In genomic region chr17:84736719-84737118, GRCm38 (mm10) we compare ENCODE assay signal across 25 mouse cellular contexts. TPM values are rescaled to one million over a fixed set of nuclear protein-coding genes. Genes with fewer than 3 reads are reported as not detected.
DNase-seq lines count a peak whose midpoint lies in the region; ATAC-seq lines count a peak whose summit lies in the region.
"Had no signal": no experiment of that assay in that cellular context is flagged by ENCODE, and none has a peak within 500 bp of the region (broad histone marks: within the 10 kb centered on the region; RNA-seq: fewer than 3 reads in every experiment).

No protein-coding gene starts in this region.

- no peaks in the 10 kb centered on the region for H3K9me3 ChIP-seq in embryonic facial prominence, embryonic 15.5 days (replicated peaks)
- H3K9me3 ChIP-seq: heart, embryonic 15.5 days; liver, embryonic 13.5 days; megakaryocyte, embryonic 14.5 days; neural tube, embryonic 12.5 days had no signal

- 0 out of 2 replicates have a peak overlapping the region, but pooled peaks have one; percentile 34 for H3K27ac ChIP-seq in embryonic facial prominence, embryonic 15.5 days (replicated peaks)
- H3K27ac ChIP-seq: heart, embryonic 15.5 days; neural tube, embryonic 12.5 days; stomach, postnatal 0 days had no signal

- H3K27me3 ChIP-seq in embryonic facial prominence, embryonic 15.5 days = no peaks in the 10 kb centered on the region
- H3K27me3 ChIP-seq: heart, embryonic 15.5 days; liver, embryonic 13.5 days; megakaryocyte, embryonic 14.5 days; neural tube, embryonic 12.5 days had no signal

- DNase-seq in 3T3-L1 (ENCODE audit: low read depth, low spot score) (peak; percentile 59), ES-CJ7 (ENCODE audit: low read depth, low spot score) (peak; percentile 66)
- DNase-seq in embryo, embryonic 11 days = peak; percentile 60
- DNase-seq in kidney, postnatal 10 days = no peak
- no peak for DNase-seq in adrenal gland, postnatal 36 days
- DNase-seq in testis, postnatal 14 days (ENCODE audit: low spot score) = no peak
- DNase-seq: adrenal gland, postnatal 14 days; cerebellum, adult 9-11 months; kidney, adult 8-10 months; kidney, postnatal 36 days; liver, embryonic 13.5 days; lung, postnatal 14 days; thymus, postnatal 14 days had no signal

- no peak for ATAC-seq in embryonic facial prominence, embryonic 15.5 days (ENCODE audit: insufficient number of reproducible peaks, low FRiP score, low TSS enrichment, low read depth)
- ATAC-seq: activated CD4-positive, CD25-positive, alpha-beta regulatory T cell, adult 4 months; CD4-positive, CD25-positive, alpha-beta regulatory T cell, adult 4 months; forebrain, embryonic 14.5 days; inflammation-experienced regulatory T-cells, adult 6 months had no signal

- H3K4me1 ChIP-seq in embryonic facial prominence, embryonic 15.5 days = peaks cover 16% of the 10 kb centered on the region
- H3K4me1 ChIP-seq: heart, embryonic 15.5 days; neural tube, embryonic 12.5 days had no signal

- 36% methylated on average over 9 of the region's 9 CpGs for WGBS in embryonic facial prominence, embryonic 15.5 days

- no peaks in the 10 kb centered on the region for H3K36me3 ChIP-seq in embryonic facial prominence, embryonic 15.5 days
- H3K36me3 ChIP-seq: neural tube, embryonic 12.5 days had no signal

- H3K9ac ChIP-seq in embryonic facial prominence, embryonic 15.5 days = no peak overlapping the region
- H3K9ac ChIP-seq: heart, embryonic 15.5 days; liver, embryonic 13.5 days; neural tube, embryonic 12.5 days had no signal

- H3K4me3 ChIP-seq in embryonic facial prominence, embryonic 15.5 days (replicated peaks) = no peak overlapping the region
- H3K4me3 ChIP-seq: heart, embryonic 15.5 days; liver, embryonic 13.5 days; megakaryocyte, embryonic 14.5 days; neural tube, embryonic 12.5 days had no signal

- no peak overlapping the region for H3K4me2 ChIP-seq in embryonic facial prominence, embryonic 15.5 days (replicated peaks)
- H3K4me2 ChIP-seq: heart, embryonic 15.5 days; liver, embryonic 13.5 days; neural tube, embryonic 12.5 days had no signal

RNA-seq across cellular contexts. Expression of gene Lrpprc, which starts 53.9 kb away (rescaled TPM):
- polyA plus RNA-seq in embryonic facial prominence, embryonic 15.5 days (2015; fragmentation: Nextera tagmentation; extraction: Ambion mirVana) = 33.6 and 34.3 TPM in 2 replicates
- total RNA-seq in adrenal gland, postnatal 36 days (2021) = 10 to 100 TPM; 73.2 to 82.1 TPM

RNA-seq across cellular contexts. Expression of gene Abcg5, which starts 53.9 kb away (rescaled TPM):
- polyA plus RNA-seq in embryonic facial prominence, embryonic 15.5 days (2015; fragmentation: Nextera tagmentation; extraction: Ambion mirVana) = 2.2 and 2.8 TPM in 2 replicates
- total RNA-seq in adrenal gland, postnatal 36 days (2021) = not detected
- total RNA-seq: hematopoietic stem cell, adult 5-6 weeks; layer of hippocampus, postnatal 10 days; left cerebral cortex, postnatal 14 days had no signal
- polyA plus RNA-seq: activated CD4-positive, CD25-positive, alpha-beta regulatory T cell, adult 4 months; CD4-positive, CD25-positive, alpha-beta regulatory T cell, adult 4 months; heart, embryonic 15.5 days had no signal

Comparison
In these comparisons a context has a peak if more than half of its experiments do, and no peak if none do; other contexts are left out.
1. DNase-seq: peak in 3T3-L1 (single experiment), ES-CJ7 (single experiment) and embryo, embryonic 11 days (single experiment); none in kidney, postnatal 10 days (single experiment), adrenal gland, postnatal 36 days (0 of 2) and testis, postnatal 14 days (single experiment).